Mouse (Mus musculus) gastrocnemius, postnatal 14 days (tissue): ENCODE data around the gene Ror2. TPM values are rescaled to one million over a fixed set of nuclear protein-coding genes. Genes with fewer than 3 reads are reported as not detected.

Experiments
- DNase-seq: peaks from one replicate; pipeline ENCODE4 v3.0.0; 2021; ENCODE audit warnings: mixed read lengths
- intact Hi-C: fragments of 180-260 bp; cut with DNase I; formaldehyde crosslinking; loops from one replicate; pipeline ENCODE4 v1.15.1; 2025; ENCODE audit warnings: low total_unique reads
- total RNA-seq, 2 experiments: library from RNA; stranded (reverse); gene quantifications; 2 replicates each; pipeline ENCODE4 v1.2.3; 2021

The Ror2 gene
- total RNA-seq, 2 experiments from 2014 or later, result 2.4 to 2.5 TPM

DNA sequence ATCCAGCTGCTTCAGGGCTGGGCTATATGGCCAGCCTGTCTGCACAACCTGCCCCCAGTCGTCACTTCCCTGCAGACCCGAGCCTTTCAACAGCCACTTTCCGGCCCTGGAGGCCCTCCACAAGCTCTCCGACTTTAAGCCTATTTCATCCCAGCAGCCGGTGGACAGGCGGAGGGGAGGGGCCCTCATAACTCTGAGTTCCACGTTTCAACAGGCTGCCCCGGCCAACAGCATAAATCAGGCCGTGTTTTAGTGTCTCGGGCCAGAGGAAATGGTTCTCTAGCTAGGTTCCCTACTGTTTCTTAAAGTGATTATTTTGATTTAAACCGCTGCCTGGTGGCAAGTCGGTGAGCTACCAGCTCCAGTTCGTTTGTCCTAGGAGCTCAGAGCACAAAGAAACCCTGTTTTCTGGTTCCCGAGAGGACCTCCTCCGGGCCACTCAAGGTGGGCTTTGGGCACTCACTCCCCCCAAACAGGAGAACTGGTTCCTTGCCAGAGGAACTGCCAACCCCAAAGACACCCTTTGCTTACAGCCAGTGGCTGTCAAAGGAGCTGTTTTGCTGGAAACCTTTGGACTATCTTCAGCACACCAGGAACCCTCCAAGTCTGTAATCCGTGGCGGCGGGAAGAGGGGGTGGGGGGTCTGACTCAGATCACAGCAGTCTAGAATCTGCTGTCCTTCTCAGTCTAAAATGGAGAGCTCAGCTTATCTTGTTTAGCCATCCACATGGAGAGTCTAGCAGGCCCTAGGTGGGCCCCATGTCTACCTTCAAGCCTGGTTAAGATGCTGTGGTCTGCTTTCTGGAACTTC, 84.1 kb downstream of the Ror2 start:
- intact Hi-C loops, result no loop called here
- peak; percentile 68 for DNase-seq

DNA sequence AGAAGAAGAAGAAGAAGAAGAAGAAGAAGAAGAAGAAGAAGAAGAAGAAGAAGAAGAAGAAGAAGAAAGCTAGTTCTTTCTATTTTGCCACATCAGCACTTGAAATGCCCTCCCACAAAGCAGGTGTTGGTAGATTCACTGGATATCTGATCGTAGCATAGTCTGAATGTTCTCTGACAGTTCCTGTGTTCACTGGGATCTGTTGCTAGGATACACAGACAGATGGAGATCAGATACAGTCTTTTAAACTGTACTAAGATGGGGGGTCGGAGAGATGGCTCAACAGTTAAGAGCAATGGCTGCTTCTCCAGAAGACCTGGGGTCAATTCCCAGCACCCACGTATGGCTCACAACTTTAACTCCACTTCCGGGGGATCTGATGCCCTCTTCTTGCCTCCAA, 85.8 kb downstream of the Ror2 start:
- no peak for DNase-seq
- intact Hi-C loops, result no loop called here

DNA sequence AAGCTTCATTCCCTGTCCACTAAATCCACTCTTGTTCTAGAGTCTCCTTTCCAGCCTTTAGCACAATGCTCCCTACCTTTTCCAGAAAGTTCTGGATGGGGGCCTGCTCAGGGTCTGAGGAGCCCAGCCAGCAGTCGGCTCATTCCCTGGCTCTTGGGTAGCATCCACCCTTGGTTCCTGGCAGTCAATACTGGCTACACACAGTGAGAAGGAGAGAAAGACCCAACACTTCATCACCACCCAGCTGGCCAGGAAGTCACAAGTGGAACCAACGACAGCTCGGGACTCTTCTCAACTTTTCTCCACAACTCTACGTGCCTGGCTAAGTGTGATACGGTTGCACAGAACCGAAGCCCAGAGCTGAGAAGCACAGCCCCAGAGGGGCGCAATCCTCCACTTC, 86.7 kb downstream of the Ror2 start:
- DNase-seq, result peak; percentile 25
- intact Hi-C loops, result no loop called here

DNA sequence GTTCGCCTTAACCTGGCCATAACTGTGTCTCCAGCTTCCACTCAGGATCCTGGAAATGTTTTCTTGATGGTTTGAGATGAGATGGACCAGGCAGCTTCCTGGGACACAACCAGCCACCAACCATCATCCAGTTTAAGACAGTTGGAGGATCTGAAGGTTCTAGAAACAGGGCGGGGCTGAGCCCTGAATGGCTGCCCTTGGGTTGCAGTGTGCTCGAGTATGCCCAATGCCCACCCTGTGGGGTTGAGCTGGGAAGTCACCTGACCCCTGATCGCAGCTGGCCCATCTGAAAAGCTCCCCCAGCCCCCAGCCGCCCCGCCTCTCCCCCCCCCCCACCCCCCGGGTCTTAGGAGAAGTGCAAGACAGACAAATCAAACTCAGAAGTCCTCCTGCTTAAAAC, 89.2 kb downstream of the Ror2 start:
- no peak for DNase-seq
- intact Hi-C loops, result no loop called here

DNA sequence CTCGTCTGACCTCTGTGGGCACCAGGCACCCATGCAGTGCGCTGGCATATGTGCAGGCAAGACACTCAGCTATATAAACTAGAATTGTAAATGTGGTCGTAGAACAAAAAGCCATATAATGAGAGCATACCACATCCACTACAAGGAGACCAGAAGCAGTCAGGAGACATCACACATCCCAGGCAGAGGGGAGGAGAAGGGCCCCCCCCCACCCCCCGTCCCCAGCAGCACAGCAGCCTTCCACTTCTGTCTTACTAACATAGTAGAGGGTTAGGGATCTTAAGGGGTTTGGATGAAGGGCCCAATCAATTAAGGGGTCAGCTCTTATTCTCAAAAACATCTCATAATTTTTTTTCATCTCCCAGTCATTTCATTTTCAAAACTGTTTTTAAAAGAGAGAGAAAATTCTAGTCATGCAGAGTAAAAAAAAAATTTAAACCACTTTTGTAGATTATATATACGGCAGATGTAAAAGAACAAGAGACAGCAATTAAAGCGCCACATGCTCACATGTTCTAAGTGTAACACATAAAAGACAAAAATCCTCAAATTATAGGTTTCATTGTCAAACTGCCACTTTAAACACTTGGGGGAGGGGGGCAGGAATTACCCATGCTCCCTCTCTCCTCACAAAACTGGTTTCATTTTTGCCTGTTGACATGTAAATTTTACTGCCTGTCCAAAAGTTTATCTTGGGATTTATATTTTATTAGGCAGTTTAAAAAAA, 89.8 kb downstream of the Ror2 start:
- intact Hi-C loops, result no loop called here
- DNase-seq, result no peak

DNA sequence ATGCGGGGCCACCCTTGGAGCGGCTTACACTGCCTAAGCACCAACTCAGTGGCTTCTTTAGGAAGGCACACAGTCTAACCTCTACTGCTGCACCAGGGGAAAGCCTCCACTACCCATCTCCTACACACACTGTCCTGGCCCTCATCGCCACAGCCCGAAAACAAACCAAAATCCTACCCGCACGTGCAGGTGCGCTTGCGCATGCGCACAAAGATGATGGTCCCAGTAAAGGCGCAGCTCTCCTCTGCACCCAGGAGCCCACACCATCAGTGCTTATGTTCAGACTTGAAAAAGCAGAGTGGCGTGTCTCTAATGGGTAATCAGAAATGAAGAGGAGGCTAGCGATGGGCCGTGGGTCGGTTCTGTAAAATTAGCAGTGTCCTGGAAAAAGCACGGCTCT, 91.6 kb downstream of the Ror2 start:
- DNase-seq, result no peak
- intact Hi-C loops, result no loop called here

DNA sequence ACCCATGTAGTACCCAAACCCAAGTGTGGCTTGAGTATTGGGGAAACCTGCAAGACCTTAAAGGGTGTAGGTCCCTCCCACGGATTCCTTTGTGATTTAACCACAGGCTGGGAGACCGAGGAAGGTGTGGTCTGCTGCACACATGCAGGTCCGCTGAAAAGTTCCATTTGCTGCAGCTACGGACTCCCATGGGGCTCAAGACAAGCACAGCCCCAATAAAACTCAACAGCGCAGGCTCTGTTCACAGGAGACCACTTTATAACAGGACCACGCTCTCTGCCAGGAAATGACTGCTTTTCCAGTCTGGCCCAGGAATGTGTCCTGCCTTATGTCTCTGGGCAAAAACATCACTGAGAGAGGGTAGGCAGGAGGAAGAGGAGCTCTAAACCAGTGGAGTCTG, 92.2 kb downstream of the Ror2 start:
- intact Hi-C loops, result no loop called here
- DNase-seq, result no peak

DNA sequence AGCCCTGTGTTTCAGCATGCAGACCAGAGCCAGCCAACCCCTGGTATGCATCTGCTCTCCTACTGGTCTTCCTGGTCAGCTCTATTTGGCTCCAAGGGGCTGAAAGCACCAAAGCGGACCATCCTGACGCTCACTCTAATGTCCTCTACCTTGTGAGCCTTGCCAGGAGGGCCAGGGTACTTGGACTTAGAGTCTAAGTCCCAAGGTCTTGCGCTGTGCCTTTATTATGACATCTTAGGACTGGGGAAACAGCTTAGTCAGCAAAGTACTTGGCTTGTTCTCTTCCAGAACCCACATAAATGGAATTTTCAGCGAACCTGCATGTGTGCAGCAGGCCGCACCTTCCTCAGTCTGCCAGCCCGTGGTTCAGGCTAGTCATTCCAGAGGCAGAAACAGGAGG, 93.6 kb downstream of the Ror2 start:
- intact Hi-C loops, result no loop called here
- no peak for DNase-seq

DNA sequence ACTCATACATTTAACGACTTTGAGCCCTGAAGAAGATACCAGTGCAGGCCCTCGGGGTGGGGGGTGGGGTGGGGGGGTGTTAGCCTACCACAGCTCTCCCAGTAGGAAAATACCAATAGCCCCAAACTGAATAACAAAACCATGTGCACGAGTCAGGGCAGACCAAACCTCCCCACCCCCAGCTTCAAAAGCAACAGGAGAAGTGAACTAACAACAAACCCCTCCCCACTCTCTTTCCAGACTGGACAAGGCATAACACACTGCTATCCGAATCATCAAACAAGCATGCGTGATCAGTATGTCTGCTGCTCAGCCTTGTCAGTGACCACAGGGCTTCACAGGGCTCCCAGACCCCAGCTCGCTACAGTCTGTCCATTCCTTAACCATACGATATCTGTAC, 94.3 kb downstream of the Ror2 start:
- intact Hi-C loops, result no loop called here
- no peak for DNase-seq

DNA sequence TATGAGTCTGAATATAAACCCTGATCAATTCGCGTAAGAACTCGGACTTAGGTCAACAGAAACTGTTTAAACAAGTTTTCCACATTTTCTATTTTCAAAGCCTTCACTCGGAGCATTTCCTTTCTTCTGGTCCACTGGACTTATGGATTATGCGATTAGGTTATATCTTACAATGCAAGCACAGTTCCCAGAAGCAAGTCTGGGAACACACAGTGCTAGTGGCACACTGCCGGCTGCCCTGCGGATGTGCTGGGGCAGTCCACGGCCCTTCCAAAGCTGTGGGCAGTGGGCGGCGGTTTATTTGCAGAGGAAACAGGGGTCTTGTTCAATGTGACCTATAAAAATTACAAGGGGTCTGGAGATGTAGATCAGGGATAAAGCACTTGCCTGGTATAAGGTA, 97.0 kb downstream of the Ror2 start:
- intact Hi-C loops, result no loop called here
- no peak for DNase-seq

DNA sequence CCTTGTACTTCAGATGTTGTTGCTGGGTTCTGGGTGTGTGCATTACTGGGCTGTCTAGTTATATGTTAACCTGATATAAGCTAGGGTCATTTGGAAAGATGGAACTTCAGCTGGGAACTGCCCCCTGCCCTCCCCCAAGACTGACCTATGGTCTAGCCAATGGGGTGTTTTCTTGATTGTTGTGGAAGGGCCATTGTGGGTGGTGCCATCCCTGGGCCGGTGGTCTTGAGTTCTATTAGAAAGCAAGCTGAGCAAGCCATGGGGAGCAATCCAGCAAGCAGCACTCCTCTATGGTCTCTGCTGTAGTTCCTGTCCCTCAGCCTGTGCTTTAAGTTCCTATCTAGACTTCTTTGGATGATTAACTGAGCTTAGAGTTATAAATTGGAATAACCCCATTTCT, 101.1 kb downstream of the Ror2 start:
- intact Hi-C loops, result no loop called here
- no peak for DNase-seq

DNA sequence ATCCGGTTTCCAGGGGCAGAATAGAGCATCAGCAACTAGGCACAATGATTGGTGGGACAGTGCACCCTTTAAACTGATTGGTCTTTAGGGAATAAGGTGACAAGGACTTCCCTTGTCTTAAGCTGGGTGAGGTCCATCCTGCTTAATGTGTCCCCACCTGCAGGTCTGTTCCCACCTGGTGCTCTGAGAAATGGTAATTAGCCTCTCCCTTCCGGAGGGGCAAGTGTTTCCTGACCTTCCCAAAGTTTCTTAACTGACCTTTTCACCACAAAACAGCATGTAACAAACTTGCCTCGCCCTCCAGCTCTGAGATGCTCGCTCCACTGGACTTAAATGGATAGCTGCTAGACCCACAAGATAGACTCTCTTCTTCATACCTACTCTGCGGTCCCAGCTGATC, 101.8 kb downstream of the Ror2 start:
- intact Hi-C loops, result no loop called here
- no peak for DNase-seq

DNA sequence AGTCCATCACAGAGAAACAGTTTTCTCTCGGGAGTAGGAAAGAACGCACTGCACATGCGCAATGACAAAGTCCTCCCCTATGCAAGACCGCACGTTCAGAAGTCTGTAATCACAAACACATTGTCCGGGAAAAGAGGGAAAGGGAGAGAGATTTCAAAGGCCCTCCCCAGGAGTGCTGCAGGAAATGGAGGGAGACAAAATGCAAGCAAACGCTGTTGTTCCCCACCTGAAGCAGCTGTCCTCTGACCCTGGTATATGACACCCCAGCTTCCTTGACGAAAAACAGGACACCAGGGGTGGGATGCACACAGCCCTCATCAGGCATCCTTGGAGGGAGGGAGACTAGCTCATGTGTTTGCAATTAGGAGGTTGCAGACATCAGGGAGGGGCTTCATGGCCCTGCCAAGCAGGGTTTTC, 102.8 kb downstream of the Ror2 start:
- intact Hi-C loops, result no loop called here
- DNase-seq, result no peak

DNA sequence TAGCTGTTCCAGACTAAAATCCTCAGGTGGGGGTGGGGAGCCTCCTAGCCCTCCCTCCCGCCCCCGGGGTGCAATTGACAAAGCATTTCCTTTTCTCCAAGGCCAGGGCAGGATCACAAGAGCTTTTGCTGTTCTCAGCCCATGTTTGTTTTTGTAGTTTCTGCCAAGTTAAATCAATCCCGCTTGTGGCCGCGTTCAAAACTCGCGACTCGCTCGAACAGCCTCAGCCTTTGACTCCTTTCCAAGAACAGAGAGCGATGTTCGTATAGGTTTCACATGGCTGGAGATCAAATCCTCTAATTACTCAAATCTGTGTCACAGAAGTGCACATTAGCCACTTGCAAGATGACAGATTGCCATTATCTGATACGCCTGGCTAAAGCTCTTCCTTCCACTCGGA, 107.3 kb downstream of the Ror2 start:
- DNase-seq, result no peak
- intact Hi-C loops, result no loop called here

DNA sequence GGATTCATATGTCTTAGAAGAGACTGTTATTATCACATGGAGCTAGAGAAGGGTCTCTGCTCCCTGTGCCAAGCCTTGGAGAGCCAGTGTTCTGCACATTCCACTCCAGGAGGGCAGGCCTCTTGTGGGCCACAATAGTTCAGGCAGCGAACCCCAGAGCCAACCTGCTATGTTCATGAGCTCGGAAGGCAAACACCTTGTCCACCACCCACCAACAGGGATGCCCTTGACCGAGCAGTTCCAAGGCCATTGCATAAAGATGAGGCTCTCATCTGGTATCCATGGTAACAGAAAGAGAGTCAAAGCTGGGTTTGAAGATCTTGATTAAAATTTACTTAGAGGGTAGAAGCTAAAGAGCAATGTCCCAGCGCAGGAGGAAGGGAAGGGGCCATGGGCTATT, 107.8 kb downstream of the Ror2 start:
- intact Hi-C loops, result no loop called here
- DNase-seq, result no peak

DNA sequence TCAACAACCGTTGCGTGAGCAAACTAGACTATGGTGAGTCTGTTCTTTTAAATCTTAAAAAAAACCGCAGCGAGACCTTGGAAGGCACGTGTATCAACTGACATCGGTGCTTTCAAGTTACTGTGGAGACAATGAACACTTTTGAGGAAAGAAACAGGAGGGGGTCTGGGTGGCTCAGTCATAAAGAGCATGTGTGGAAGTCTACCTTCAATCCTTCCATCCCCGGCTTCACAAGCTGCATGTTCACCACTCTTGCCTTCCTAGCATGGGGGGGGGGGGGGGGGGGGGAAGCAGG, 108.6 kb downstream of the Ror2 start:
- DNase-seq, result no peak
- intact Hi-C loops, result no loop called here

DNA sequence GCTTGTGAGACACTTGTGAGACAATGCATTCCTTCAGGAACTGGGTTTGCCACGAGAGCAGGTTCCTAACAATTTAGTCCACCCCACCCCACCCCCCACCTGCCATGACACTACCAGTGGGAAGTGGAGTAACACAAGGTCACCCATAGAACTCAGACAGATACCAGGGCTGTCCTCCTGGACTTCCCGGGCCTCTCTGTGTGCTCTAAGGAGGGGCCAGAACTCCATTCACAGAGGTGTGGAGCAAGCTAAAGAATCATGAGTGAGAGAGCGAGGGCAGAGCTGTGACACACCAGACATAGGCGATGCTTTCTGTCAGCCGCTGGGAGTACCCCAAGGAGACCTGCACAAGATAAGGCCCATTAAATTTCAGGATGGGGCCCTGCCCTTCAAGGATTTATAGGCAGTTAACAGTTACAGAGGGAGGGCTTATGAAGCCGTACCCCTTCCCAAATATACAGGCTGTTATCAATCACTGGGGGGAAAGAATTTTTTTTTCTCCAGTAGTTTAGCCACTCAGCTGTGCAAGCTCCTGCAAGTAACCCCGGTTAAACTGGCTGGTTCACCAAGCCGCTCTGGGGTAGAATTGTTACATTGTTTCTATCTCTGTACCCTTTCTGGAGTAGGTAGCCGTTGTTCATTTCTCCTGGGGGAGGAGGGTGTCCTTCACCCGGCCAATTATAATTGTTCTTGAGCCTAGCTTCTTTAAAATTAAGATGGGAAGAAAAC, 109.1 kb downstream of the Ror2 start:
- intact Hi-C loops, result no loop called here
- no peak for DNase-seq

DNA sequence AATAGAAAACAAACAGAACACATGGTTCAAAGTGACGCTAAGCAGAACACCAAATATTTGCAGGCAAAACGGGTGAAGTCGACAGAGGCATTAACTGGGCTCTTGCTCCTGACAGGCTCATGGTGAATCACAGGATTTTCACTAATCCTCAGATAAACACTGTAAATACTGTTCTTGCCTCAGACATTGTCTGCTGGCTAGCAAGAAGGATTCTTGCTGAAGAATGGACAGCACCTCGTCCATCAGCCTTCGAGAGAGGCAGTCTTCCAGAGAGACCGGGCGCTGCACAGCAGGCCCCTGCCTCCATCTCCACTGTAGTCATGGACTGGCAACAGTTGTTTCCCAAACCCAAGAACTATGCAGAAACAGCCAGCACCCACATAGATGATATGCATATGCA, 110.9 kb downstream of the Ror2 start:
- intact Hi-C loops, result no loop called here
- DNase-seq, result no peak

DNA sequence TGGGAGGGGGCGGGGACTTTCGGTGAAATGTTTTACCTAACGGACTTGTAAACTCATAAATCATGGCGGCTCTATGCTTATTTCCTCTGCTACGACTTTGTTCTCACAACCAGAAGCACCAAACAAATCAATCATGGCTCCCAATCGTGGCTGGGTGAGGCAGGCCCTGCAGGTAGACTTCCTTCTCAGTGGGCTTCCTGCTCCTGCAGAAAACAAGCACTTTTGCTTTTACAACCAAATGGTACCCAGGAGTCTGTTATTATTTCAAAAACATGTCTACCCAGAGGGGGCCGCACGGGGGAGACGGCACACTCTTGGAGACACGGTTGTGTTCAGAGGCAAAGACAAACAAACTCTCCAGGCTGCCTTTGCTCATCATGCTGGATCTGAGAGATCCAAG, 122.3 kb downstream of the Ror2 start:
- no peak for DNase-seq
- intact Hi-C loops, result no loop called here

DNA sequence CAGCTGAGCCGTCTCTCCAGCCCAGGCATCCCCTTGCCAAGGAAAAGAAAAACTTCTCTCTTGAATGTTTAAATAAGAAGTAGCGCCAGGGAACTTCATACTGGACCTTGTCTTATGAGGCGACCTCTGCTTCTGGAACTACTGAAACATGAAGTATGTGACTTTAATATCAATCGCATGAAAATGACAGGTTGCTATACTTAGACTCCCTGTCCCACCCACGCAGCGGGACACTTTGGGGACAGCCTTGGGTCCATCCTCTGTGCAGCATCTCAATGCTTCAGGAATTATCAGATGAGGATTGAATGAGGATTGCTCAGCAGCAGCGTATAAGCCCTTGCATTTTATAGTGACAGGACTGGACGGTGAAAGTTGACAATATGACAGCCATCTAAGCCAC, 122.9 kb downstream of the Ror2 start:
- intact Hi-C loops, result no loop called here
- no peak for DNase-seq

DNA sequence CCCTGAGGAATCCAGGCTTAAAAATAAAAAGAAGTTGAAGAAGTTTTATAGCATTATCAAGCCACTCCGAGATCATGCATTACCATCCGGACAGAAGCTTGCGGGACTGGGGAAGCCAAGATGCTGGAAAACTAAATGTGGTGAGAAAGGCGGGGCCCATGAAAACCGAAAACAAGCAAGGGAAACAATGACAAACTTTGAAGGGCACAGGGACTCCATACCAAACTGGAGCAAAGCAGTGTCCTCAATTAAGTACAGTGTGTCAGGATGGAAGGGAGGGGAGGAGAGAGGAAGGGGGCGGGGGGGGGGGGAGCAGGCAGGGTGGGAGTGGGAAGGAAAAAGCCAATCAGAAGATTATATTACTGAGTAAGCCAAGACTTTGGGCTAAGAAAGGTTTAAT, 126.4 kb downstream of the Ror2 start:
- no peak for DNase-seq
- intact Hi-C loops, result no loop called here
